Mouse (Mus musculus) limb, embryonic 12.5 days (tissue): Measurements from ENCODE around the gene Nhp2. TPM values are rescaled to one million over a fixed set of nuclear protein-coding genes. Genes with fewer than 3 reads are reported as not detected.
A peak's percentile ranks its signal among the peaks of the same experiment; 100 is the strongest.
"Not testable (repeated sequence)": the region's sequence is repeated elsewhere in the genome, so short reads cannot be mapped to it uniquely, and the experiment has no call there.

Experiments
- ATAC-seq: fragments of 200-750 bp; cut with Nextera tagmentation; 2 replicates; pipeline ENCODE4 v1.8.0; 2017; ENCODE audit warnings: low read depth, moderate TSS enrichment; ENCODE audit not compliant: insufficient number of reproducible peaks, insufficient read depth, low FRiP score, low TSS enrichment
- H3K27ac ChIP-seq: fragments of 300-500 bp; sonication (generic); 2 replicates; pipeline ENCODE4 v1.5.1; 2016; ENCODE audit warnings: mild to moderate bottlenecking, moderate library complexity
- H3K27me3 ChIP-seq: fragments of 300-500 bp; sonication (generic); 2 replicates; pipeline ENCODE4 v1.6.1; 2016; ENCODE audit warnings: mild to moderate bottlenecking, moderate library complexity
- H3K36me3 ChIP-seq: fragments of 300-500 bp; sonication (generic); 2 replicates; pipeline ENCODE4 v1.6.1; 2016; ENCODE audit warnings: mild to moderate bottlenecking, moderate library complexity
- H3K4me1 ChIP-seq: fragments of 300-500 bp; sonication (generic); replicated peaks from 2 replicates; pipeline ENCODE4 v1.6.1; 2016
- H3K4me2 ChIP-seq: fragments of 300-500 bp; sonication (generic); 2 replicates; pipeline ENCODE4 v1.6.1; 2016; ENCODE audit warnings: mild to moderate bottlenecking, moderate library complexity
- H3K4me3 ChIP-seq: fragments of 300-500 bp; sonication (generic); replicated peaks from 2 replicates; pipeline ENCODE4 v1.5.1; 2016; ENCODE audit warnings: mild to moderate bottlenecking
- H3K9ac ChIP-seq: fragments of 300-500 bp; sonication (generic); replicated peaks from 2 replicates; pipeline ENCODE4 v1.6.1; 2016; ENCODE audit warnings: mild to moderate bottlenecking, moderate library complexity
- H3K9me3 ChIP-seq: fragments of 300-500 bp; sonication (generic); 2 replicates; pipeline ENCODE4 v1.6.1; 2016; ENCODE audit warnings: mild to moderate bottlenecking, moderate library complexity
- WGBS: fragments of 180-500 bp; shearing (Covaris S2); methylation state at CpG from one replicate; pipeline ENCODE4 v1.1.7; 2016; 5-methylcytosine and 5-hydroxymethylcytosine counted together
- polyA plus RNA-seq: library from polyadenylated mRNA; unstranded; fragments of >200 nt; fragmentation: Nextera tagmentation; extraction: Ambion mirVana; gene quantifications from 2 replicates; pipeline ENCODE4 v1.2.1, GENCODE M21; 2016

Nhp2 gene
- polyA plus RNA-seq, 1 experiment from 2014 or later, result 149 TPM

- ATAC-seq, result no peak
- peaks cover 15% of the 10 kb centered on the region for H3K4me1 ChIP-seq
- H3K9ac ChIP-seq, result no peak overlapping the region
- peaks cover 55% of the 10 kb centered on the region for H3K36me3 ChIP-seq
- H3K4me2 ChIP-seq, result no peak overlapping the region
- no peak overlapping the region for H3K27ac ChIP-seq
- no peaks in the 10 kb centered on the region for H3K27me3 ChIP-seq
- WGBS, result 94% methylated on average over 2 of the region's 2 CpGs
- no peak overlapping the region for H3K4me3 ChIP-seq
- H3K9me3 ChIP-seq, result no peaks in the 10 kb centered on the region
These were observed 2.2 kb downstream of the Nhp2 start for GRCm38 (mm10) chr11:51621776-51622175.

GRCm38 (mm10) chr11:51622971-51623491 lies 3.5 kb downstream of the Nhp2 start:
- H3K4me2 ChIP-seq, result no peak overlapping the region
- no peaks in the 10 kb centered on the region for H3K9me3 ChIP-seq
- peaks cover 15% of the 10 kb centered on the region for H3K4me1 ChIP-seq
- WGBS, result 85% methylated on average over 7 of the region's 7 CpGs
- no peak overlapping the region for H3K9ac ChIP-seq
- H3K36me3 ChIP-seq, result peaks cover 67% of the 10 kb centered on the region
- no peak for ATAC-seq
- no peaks in the 10 kb centered on the region for H3K27me3 ChIP-seq
- H3K4me3 ChIP-seq, result no peak overlapping the region
- H3K27ac ChIP-seq, result no peak overlapping the region

GRCm38 (mm10) chr11:51625187-51625820 lies 5.8 kb downstream of the Nhp2 start:
- Histone ChIP-seq H3K27me3 (no peaks in the 10 kb centered on the region), H3K9me3 (no peaks in the 10 kb centered on the region), H3K27ac (no peak overlapping the region), H3K4me2 (no peak overlapping the region), H3K4me3 (no peak overlapping the region), H3K36me3 (peaks cover 78% of the 10 kb centered on the region), H3K4me1 (peaks cover 11% of the 10 kb centered on the region), H3K9ac (no peak overlapping the region)
- WGBS, result 87% methylated on average over 5 of the region's 5 CpGs
- no peak for ATAC-seq

- Histone ChIP-seq H3K4me1 (no peaks in the 10 kb centered on the region), H3K9ac (no peak overlapping the region), H3K9me3 (no peaks in the 10 kb centered on the region), H3K36me3 (peaks cover 67% of the 10 kb centered on the region), H3K4me3 (no peak overlapping the region), H3K27me3 (no peaks in the 10 kb centered on the region), H3K4me2 (no peak overlapping the region), H3K27ac (no peak overlapping the region)
- no peak for ATAC-seq
- 89% methylated on average over 9 of the region's 9 CpGs for WGBS
These were observed 7.9 kb downstream of the Nhp2 start for GRCm38 (mm10) chr11:51627425-51627824.

GRCm38 (mm10) chr11:51627907-51628306 lies 8.4 kb downstream of the Nhp2 start:
- H3K9me3 ChIP-seq, result no peaks in the 10 kb centered on the region
- H3K9ac ChIP-seq, result no peak overlapping the region
- WGBS, result 87% methylated on average over 8 of the region's 8 CpGs
- no peak overlapping the region for H3K4me2 ChIP-seq
- no peaks in the 10 kb centered on the region for H3K4me1 ChIP-seq
- no peak for ATAC-seq
- peaks cover 62% of the 10 kb centered on the region for H3K36me3 ChIP-seq
- no peaks in the 10 kb centered on the region for H3K27me3 ChIP-seq
- H3K27ac ChIP-seq, result no peak overlapping the region
- no peak overlapping the region for H3K4me3 ChIP-seq

- H3K36me3 ChIP-seq, result peaks cover 43% of the 10 kb centered on the region
- H3K9ac ChIP-seq, result no peak overlapping the region
- H3K4me2 ChIP-seq, result no peak overlapping the region
- no peaks in the 10 kb centered on the region for H3K9me3 ChIP-seq
- no peak for ATAC-seq
- H3K4me3 ChIP-seq, result no peak overlapping the region
- 88% methylated on average over 15 of the region's 15 CpGs for WGBS
- no peaks in the 10 kb centered on the region for H3K27me3 ChIP-seq
- H3K4me1 ChIP-seq, result peaks cover 3% of the 10 kb centered on the region; the same call in 1 of the 2 replicates
- no peak overlapping the region for H3K27ac ChIP-seq
These were observed 10.2 kb downstream of the Nhp2 start for GRCm38 (mm10) chr11:51629651-51630314.

- Histone ChIP-seq H3K9me3 (no peaks in the 10 kb centered on the region), H3K27ac (no peak overlapping the region), H3K4me1 (peaks cover 15% of the 10 kb centered on the region), H3K9ac (no peak overlapping the region), H3K4me3 (no peak overlapping the region), H3K36me3 (peaks cover 19% of the 10 kb centered on the region), H3K4me2 (no peak overlapping the region), H3K27me3 (no peaks in the 10 kb centered on the region)
- ATAC-seq, result no peak
- WGBS, result 88% methylated on average over 6 of the region's 6 CpGs
These were observed 12.7 kb downstream of the Nhp2 start for GRCm38 (mm10) chr11:51632130-51632753.

GRCm38 (mm10) chr11:51633200-51633599 lies 13.7 kb downstream of the Nhp2 start:
- H3K4me2 ChIP-seq, ATAC-seq, H3K27ac ChIP-seq, H3K9ac ChIP-seq, H3K4me3 ChIP-seq, H3K9me3 ChIP-seq, H3K27me3 ChIP-seq, H3K36me3 ChIP-seq: not testable (repeated sequence)
- 93% methylated on average over 7 of the region's 7 CpGs for WGBS
- peaks cover 24% of the 10 kb centered on the region for H3K4me1 ChIP-seq

- WGBS, result 92% methylated on average over 3 of the region's 3 CpGs
- no peak overlapping the region for H3K9ac ChIP-seq
- H3K4me3 ChIP-seq, result no peak overlapping the region
- H3K4me1 ChIP-seq, result peaks cover 25% of the 10 kb centered on the region
- no peak overlapping the region for H3K4me2 ChIP-seq
- H3K27ac ChIP-seq, result no peak overlapping the region
- no peaks in the 10 kb centered on the region for H3K27me3 ChIP-seq
- H3K9me3 ChIP-seq, result no peaks in the 10 kb centered on the region
- H3K36me3 ChIP-seq, result peaks cover 4% of the 10 kb centered on the region; the same call in 1 of the 2 replicates
- ATAC-seq, result no peak
These were observed 14.2 kb downstream of the Nhp2 start for GRCm38 (mm10) chr11:51633721-51634120.

GRCm38 (mm10) chr11:51635127-51635524 lies 15.6 kb downstream of the Nhp2 start:
- H3K27ac ChIP-seq, result peak overlapping the region; percentile 57

GRCm38 (mm10) chr11:51635525-51636322 lies 16.2 kb downstream of the Nhp2 start, which contains the start of gene Rmnd5b:
TSS of gene Rmnd5b (minus strand) at chr11:51635896.
- H3K4me3 ChIP-seq, result peak within 1 kb of the TSS; percentile 80
- under 1% methylated on average over 61 of the region's 61 CpGs for WGBS
- H3K4me1 ChIP-seq, result peaks cover 25% of the 10 kb centered on the region
- H3K27me3 ChIP-seq, result no peaks in the 10 kb centered on the region
- H3K4me2 ChIP-seq, result peak within 1 kb of the TSS; percentile 78
- no peaks in the 10 kb centered on the region for H3K36me3 ChIP-seq
- H3K9me3 ChIP-seq, result no peaks in the 10 kb centered on the region
- peak within 1 kb of the TSS; percentile 57 for H3K27ac ChIP-seq
- peak; percentile 67 for ATAC-seq
- H3K9ac ChIP-seq, result peak within 1 kb of the TSS; percentile 69

More at GRCm38 (mm10) chr11:51635127-51635524, 15.6 kb downstream of the Nhp2 start:
- Histone ChIP-seq H3K4me3 (peak overlapping the region; percentile 80), H3K9me3 (no peaks in the 10 kb centered on the region), H3K4me1 (peaks cover 25% of the 10 kb centered on the region), H3K4me2 (peak overlapping the region; percentile 78), H3K27me3 (no peaks in the 10 kb centered on the region), H3K9ac (peak overlapping the region; percentile 69), H3K36me3 (no peaks in the 10 kb centered on the region)
- 29% methylated on average over 6 of the region's 6 CpGs for WGBS
- no peak for ATAC-seq
